Mouse (Mus musculus) hindbrain, embryonic 11.5 days (tissue): Measurements from ENCODE around the gene Twist1. TPM values are rescaled to one million over a fixed set of nuclear protein-coding genes. Genes with fewer than 3 reads are reported as not detected.

Experiments
- ATAC-seq: fragments of 200-750 bp; cut with Nextera tagmentation; 2 replicates; pipeline ENCODE4 v1.8.0; 2017; ENCODE audit warnings: mild to moderate bottlenecking, moderate TSS enrichment, moderate library complexity; ENCODE audit not compliant: low FRiP score
- DNase-seq: peaks from one replicate; pipeline ENCODE4 v3.0.0-alpha.2; 2015; ENCODE audit warnings: low spot score
- H3K27ac ChIP-seq: fragments of 300-500 bp; sonication (generic); 2 replicates; pipeline ENCODE4 v1.5.1; 2014; ENCODE audit warnings: mild to moderate bottlenecking, low read depth, low read length
- H3K27me3 ChIP-seq: fragments of 300-500 bp; sonication (generic); 2 replicates; pipeline ENCODE4 v1.6.1; 2014; ENCODE audit warnings: mild to moderate bottlenecking, low read length, moderate library complexity, mixed read lengths; ENCODE audit not compliant: control insufficient read depth, insufficient read depth
- H3K36me3 ChIP-seq: fragments of 300-500 bp; sonication (generic); 2 replicates; pipeline ENCODE4 v1.6.1; 2014; ENCODE audit warnings: mild to moderate bottlenecking, low read length, moderate library complexity, mixed read lengths; ENCODE audit not compliant: control insufficient read depth, insufficient read depth
- H3K4me1 ChIP-seq: fragments of 300-500 bp; sonication (generic); replicated peaks from 2 replicates; pipeline ENCODE4 v1.6.1; 2014; ENCODE audit warnings: low read length, mixed read lengths; ENCODE audit not compliant: control insufficient read depth, insufficient read depth
- H3K4me2 ChIP-seq: fragments of 300-500 bp; sonication (generic); replicated peaks from 2 replicates; pipeline ENCODE4 v1.6.1; 2014; ENCODE audit warnings: mild to moderate bottlenecking, low read depth, low read length
- H3K4me3 ChIP-seq: fragments of 300-500 bp; sonication (generic); 2 replicates; pipeline ENCODE4 v1.5.1; 2014; ENCODE audit warnings: low read depth, low read length
- H3K9ac ChIP-seq: fragments of 300-500 bp; sonication (generic); 2 replicates; pipeline ENCODE4 v1.6.1; 2014; ENCODE audit warnings: low read depth, low read length
- H3K9me3 ChIP-seq: fragments of 300-500 bp; sonication (generic); 2 replicates; pipeline ENCODE4 v1.6.1; 2016; ENCODE audit warnings: low read length; ENCODE audit not compliant: control insufficient read depth
- WGBS: fragments of 180-500 bp; shearing (Covaris S2); extraction: QIAGEN DNeasy Blood & Tissue Kit; methylation state at CpG from one replicate; pipeline ENCODE4 v1.1.7; 2014; 5-methylcytosine and 5-hydroxymethylcytosine counted together
- polyA plus RNA-seq: library from polyadenylated mRNA; unstranded; fragments of >200 nt; fragmentation: Nextera tagmentation; extraction: Ambion mirVana; gene quantifications from 2 replicates; pipeline ENCODE4 v1.2.1, GENCODE M21; 2014

Gene Twist1
- polyA plus RNA-seq, 1 experiment from 2014 or later: 29.4 TPM

DNA sequence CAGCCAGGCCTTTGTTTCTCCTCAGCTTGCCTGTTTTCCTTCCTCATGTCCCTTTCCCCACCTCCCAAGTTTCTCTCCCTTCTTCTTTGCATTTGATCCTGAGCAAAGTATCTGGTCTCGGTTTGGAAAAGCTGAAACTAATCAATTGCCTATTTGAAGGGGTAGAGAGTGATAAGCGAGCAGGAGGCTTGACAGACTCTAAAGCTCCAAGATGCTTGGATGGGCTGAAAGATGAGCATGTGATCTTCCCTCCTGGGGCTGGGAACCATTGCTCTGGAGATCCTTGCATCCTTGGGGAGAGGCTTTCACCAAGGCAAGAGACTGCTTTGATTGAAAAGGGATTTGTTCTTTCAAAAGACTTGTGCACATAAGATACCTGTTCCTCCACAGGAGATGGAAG lies 7.0 kb downstream of the Twist1 start:
- Histone ChIP-seq H3K27ac (no peak overlapping the region), H3K9ac (no peak overlapping the region), H3K4me2 (no peak overlapping the region), H3K36me3 (no peaks in the 10 kb centered on the region), H3K27me3 (peaks cover 78% of the 10 kb centered on the region), H3K9me3 (no peaks in the 10 kb centered on the region), H3K4me1 (peaks cover 9% of the 10 kb centered on the region), H3K4me3 (no peak overlapping the region)
- 8% methylated on average over 2 of the region's 2 CpGs for WGBS
- ATAC-seq: no peak
- DNase-seq: peak; percentile 47

DNA sequence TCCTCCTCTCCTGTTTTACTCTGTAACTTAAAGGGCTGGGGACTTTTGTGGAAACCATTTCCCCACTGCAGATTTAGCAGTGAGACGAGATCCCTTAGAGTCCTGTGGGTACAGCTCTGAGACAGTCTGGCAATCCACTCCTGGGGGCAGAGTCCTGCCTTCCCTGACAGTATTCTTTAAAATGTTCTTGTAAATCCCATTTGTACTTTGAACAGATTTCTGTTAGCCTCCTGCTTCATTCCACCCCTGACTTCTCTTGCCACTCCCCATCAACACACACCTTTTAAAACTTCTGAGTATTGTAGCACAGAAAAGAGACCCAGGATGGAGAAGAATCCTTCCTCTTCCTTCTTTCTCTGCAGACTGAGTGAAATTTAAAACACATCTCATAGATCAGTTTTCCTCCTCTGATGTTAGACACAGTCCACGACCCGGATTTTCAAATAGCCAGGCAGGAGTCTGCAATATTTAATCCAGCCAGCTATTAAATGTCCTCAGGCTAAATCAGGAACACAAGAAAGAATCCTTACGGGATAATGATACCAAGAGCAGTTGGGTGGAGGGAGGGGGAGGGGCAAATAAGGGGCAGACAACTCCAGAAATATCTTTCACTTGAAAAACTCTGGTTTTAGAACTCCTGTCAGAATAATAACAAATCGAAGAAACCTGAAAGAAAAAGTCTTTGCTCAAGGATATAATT lies 8.3 kb downstream of the Twist1 start:
- H3K27ac ChIP-seq: no peak overlapping the region
- H3K36me3 ChIP-seq: no peaks in the 10 kb centered on the region
- H3K9ac ChIP-seq: no peak overlapping the region
- DNase-seq (peak; percentile 45), ATAC-seq (no peak)
- peaks cover 9% of the 10 kb centered on the region for H3K4me1 ChIP-seq
- WGBS: 2% methylated on average over 5 of the region's 5 CpGs
- peaks cover 80% of the 10 kb centered on the region for H3K27me3 ChIP-seq
- no peaks in the 10 kb centered on the region for H3K9me3 ChIP-seq
- no peak overlapping the region for H3K4me3 ChIP-seq
- no peak overlapping the region for H3K4me2 ChIP-seq

DNA sequence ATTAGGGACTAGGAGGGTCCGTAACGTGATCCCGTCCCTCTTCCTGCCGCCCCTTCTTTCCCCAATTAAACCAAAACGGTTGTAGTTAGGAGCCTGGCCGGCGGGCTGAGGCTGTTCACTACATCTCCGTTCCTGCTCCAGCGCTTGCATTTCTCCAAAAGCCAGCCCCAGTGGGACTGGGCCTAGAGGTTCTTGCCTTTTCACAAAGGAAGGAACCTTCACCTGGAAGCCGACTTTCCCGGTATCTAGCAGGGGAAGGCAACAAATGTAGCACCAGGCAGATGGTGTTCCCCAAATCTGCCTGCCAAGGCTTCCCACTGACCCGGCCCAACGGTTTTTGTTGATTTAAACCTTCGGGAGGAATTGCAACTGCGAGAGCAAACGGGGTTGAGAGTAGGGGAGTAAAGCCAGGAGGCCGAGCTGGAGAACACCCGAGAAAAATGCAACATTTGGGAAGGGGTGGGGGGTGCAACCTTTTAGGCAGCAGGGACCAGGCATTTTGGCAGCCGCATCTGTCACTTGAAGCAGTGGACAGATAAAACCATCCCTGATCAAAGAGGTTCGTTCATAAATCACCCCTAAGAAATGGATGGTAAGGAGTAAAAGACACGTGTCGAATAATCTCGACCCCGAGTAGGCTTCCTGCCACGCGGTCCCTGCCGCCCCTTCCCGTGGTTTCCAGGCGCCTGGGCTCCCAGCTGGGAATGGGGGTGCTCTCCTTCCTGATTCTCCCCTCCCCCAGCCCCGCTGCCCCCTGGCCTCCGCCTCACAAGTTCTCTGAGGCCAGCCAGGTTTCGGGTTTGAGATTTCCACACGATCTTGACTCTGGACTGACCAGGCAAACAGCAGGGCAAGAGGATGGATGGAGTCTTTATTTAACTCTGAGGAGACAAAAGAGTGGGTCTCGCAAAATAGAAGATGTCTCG lies 9.3 kb downstream of the Twist1 start:
- peak overlapping the region; percentile 31 for H3K4me2 ChIP-seq
- peak overlapping the region; percentile 13 for H3K4me3 ChIP-seq
- H3K4me1 ChIP-seq: peaks cover 9% of the 10 kb centered on the region
- H3K27me3 ChIP-seq: peaks cover 81% of the 10 kb centered on the region
- DNase-seq: peak; percentile 71
- H3K9ac ChIP-seq: no peak overlapping the region
- no peak overlapping the region for H3K27ac ChIP-seq
- ATAC-seq: peak; percentile 29; the same call in 1 of the 2 replicates
- no peaks in the 10 kb centered on the region for H3K36me3 ChIP-seq
- H3K9me3 ChIP-seq: no peaks in the 10 kb centered on the region
- WGBS: under 1% methylated on average over 35 of the region's 35 CpGs

DNA sequence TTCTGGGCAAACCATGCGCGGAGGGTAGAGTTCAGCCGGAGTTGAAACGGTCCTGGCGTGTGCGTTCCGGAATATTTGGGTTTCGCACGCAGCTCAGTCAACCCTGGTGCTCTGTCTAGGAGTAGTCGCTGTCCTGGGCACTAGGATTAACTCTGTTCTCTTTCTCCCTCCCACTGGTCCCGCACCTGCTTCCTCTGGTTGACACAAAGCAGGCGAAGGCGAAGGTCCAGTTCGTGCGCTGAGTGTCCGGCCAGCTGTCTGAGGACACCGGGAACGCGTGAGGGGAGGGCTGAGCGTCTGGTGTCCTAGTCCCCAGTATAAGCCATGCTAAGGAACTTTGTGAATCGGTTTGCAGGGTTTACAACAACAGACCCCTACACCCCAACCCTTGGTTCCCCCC lies 10.0 kb downstream of the Twist1 start:
- Histone ChIP-seq H3K9ac (no peak overlapping the region), H3K27ac (no peak overlapping the region; the same call in 1 of the 2 replicates), H3K4me1 (peaks cover 7% of the 10 kb centered on the region), H3K4me2 (peak overlapping the region; percentile 31), H3K9me3 (no peaks in the 10 kb centered on the region), H3K27me3 (peaks cover 73% of the 10 kb centered on the region), H3K36me3 (no peaks in the 10 kb centered on the region), H3K4me3 (peak overlapping the region; percentile 13)
- peak; percentile 68 for ATAC-seq
- peak; percentile 69 for DNase-seq
- WGBS: 0% methylated on average over 21 of the region's 21 CpGs

DNA sequence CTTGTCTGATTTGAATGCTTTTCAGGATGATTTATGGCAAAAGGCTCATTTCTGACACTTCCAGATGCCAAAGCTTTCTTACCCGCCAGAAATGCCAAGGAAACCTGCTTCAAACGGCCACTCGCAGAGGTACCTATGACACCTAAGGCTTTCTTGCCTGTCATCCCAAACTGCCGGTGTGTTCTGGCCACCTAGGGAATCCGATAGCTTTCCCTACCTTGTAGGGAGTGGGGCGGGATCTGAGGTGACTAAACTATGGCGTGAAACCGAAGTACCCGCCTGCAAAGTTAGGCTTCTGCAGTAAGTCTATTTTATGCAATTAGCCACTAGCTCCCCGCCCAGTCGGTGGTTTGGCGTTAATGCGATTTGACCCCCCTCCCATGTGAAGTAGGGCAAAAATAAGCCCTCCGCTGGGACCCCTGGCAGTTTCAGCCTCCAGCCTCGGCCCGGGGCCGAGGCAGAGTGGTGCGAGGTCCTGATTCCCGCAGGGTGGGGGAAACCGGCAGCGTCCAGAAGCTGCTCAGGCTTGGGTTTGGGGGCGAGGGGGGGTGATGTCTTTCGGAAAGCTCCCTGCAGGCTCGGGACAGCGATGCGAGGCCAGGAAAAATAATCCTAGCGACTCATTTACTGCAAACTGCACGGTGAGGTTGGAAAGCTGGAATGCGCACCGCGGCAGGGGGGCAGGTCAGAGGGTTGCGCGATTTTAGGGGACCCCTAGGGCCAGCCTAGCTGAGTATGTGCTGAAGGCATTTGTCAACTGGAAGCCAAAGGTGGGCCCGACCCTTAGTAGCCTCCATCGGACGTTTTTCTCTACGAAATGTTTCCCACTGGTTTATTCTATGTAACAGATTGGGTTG lies 10.8 kb downstream of the Twist1 start:
- under 1% methylated on average over 37 of the region's 37 CpGs for WGBS
- H3K9ac ChIP-seq: no peak overlapping the region
- DNase-seq: peak; percentile 65
- no peak overlapping the region for H3K27ac ChIP-seq
- ATAC-seq: 0 out of 2 replicates have a peak, but pooled peaks have one; percentile 30
- no peaks in the 10 kb centered on the region for H3K9me3 ChIP-seq
- peak overlapping the region; percentile 6; the same call in 1 of the 2 replicates for H3K4me2 ChIP-seq
- peaks cover 66% of the 10 kb centered on the region for H3K27me3 ChIP-seq
- no peaks in the 10 kb centered on the region for H3K36me3 ChIP-seq
- peak overlapping the region; percentile 13; the same call in 1 of the 2 replicates for H3K4me3 ChIP-seq
- peaks cover 5% of the 10 kb centered on the region; the same call in 1 of the 2 replicates for H3K4me1 ChIP-seq

DNA sequence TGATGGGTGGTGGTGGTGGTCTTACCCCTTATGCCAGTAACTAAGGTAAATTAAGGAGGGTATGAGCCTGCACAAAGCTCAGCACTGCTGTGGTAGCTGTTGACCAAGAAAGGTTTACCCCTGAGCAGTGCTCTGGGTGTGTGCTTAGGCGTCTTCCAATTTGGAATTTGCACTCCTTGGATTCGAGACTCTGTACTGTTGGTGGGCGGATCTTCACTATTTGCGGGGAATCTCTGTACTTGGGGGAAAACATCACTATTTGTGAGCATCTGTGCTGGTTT lies 11.4 kb downstream of the Twist1 start:
- Histone ChIP-seq H3K4me3 (no peak overlapping the region), H3K4me2 (no peak overlapping the region), H3K9me3 (no peaks in the 10 kb centered on the region), H3K4me1 (peaks cover 5% of the 10 kb centered on the region; the same call in 1 of the 2 replicates), H3K36me3 (no peaks in the 10 kb centered on the region), H3K9ac (no peak overlapping the region), H3K27ac (no peak overlapping the region), H3K27me3 (peaks cover 60% of the 10 kb centered on the region)
- DNase-seq: peak; percentile 44
- 11% methylated on average over 4 of the region's 4 CpGs for WGBS
- ATAC-seq: no peak

DNA sequence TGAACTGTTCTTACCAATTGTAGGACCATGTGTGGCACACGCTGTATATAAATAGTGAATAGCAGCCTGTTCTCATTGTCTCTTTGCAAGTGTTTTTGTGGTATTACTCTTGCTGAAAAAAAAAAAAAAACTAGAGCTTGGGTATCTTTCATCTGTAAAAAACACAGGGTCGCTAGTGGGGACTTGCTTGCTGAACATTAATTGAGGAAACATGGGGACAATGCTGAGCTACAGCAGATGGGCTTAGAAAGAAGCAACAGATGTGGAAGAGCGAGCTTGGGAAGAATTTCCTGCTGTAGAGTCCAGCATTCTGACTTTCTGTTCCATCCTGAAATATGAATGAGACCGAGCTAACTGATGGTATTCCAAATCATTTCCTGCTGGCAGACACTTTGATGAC lies 22.7 kb downstream of the Twist1 start:
- WGBS: 79% methylated on average over 4 of the region's 4 CpGs
- H3K9me3 ChIP-seq: no peaks in the 10 kb centered on the region
- no peaks in the 10 kb centered on the region for H3K36me3 ChIP-seq
- DNase-seq: no peak
- no peak for ATAC-seq
- H3K4me2 ChIP-seq: no peak overlapping the region
- no peak overlapping the region for H3K9ac ChIP-seq
- H3K27me3 ChIP-seq: no peaks in the 10 kb centered on the region
- no peak overlapping the region for H3K27ac ChIP-seq
- no peak overlapping the region for H3K4me3 ChIP-seq
- no peaks in the 10 kb centered on the region for H3K4me1 ChIP-seq

DNA sequence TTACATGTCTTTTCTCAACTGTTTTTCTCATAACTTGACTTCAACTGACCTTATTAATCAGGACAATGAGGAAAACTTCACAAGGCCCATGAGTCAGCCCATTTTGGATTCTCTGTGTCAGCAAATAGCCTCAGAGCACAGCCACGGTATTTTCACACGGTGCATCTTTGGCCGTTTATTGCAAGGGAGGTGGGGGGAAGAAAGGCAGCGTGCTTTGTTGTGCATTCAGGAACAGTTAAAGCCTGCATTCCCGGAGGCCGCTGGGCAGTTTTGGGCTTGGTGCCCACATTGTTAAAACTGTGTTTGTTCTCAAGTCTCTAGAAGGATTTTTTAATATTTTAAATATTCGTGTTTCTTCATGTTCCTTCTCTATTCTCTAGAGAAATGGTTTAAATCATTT lies 24.0 kb downstream of the Twist1 start:
- no peak for ATAC-seq

More for the DNA sequence above, 24.0 kb downstream of the Twist1 start:
- Histone ChIP-seq H3K4me3 (no peak overlapping the region), H3K4me1 (no peaks in the 10 kb centered on the region), H3K27me3 (no peaks in the 10 kb centered on the region), H3K27ac (no peak overlapping the region), H3K9ac (no peak overlapping the region), H3K4me2 (no peak overlapping the region), H3K36me3 (no peaks in the 10 kb centered on the region), H3K9me3 (no peaks in the 10 kb centered on the region)
- 35% methylated on average over 7 of the region's 7 CpGs for WGBS
- no peak for DNase-seq
